Mouse (Mus musculus) adrenal gland, adult 18-20 months (tissue): Measurements from ENCODE around the gene Bbc3. TPM values are rescaled to one million over a fixed set of nuclear protein-coding genes. Genes with fewer than 3 reads are reported as not detected.

Experiments
- total RNA-seq, 2 experiments: library from RNA; stranded (reverse); gene quantifications; 1 replicate in 1 of 2; 2 replicates in 1 of 2; pipeline ENCODE4 v1.2.3; 2021

Gene Bbc3
- total RNA-seq, 2 experiments from 2014 or later, result 5.2 to 6.0 TPM

Other genes starting within 250 kb of the Bbc3 start
- not detected for gene Zfp541, start 246.6 kb upstream of the Bbc3 start, total RNA-seq
- gene Napa, start 209.9 kb upstream of the Bbc3 start, total RNA-seq, result 100 to 1,000 TPM; 160 to 178 TPM
- 10 to 100 TPM; 19.6 to 20.7 TPM for gene Kptn, start 188.5 kb upstream of the Bbc3 start, total RNA-seq
- gene Slc8a2, start 178.6 kb upstream of the Bbc3 start, total RNA-seq, result 1 to 10 TPM; 2.0 to 2.5 TPM
- gene Meis3, start 133.3 kb upstream of the Bbc3 start, total RNA-seq, result 10 to 100 TPM; 12.1 to 14.3 TPM
- 10 to 100 TPM; 10.8 to 11.4 TPM for gene Dhx34, start 86.4 kb upstream of the Bbc3 start, total RNA-seq
- under 1 TPM; 0.46 to 0.83 TPM for gene C5ar2, start 64.2 kb upstream of the Bbc3 start, total RNA-seq
- gene C5ar1, start 48.9 kb upstream of the Bbc3 start, total RNA-seq, result 10 to 100 TPM in 1 of 2 experiments, 1 to 10 TPM in 1; 7.0 to 13.1 TPM
- 10 to 100 TPM; 21.1 to 21.8 TPM for gene Inafm1, start 34.8 kb upstream of the Bbc3 start, total RNA-seq
- 10 to 100 TPM; 52.2 to 59.2 TPM for gene Ccdc9, start 21.6 kb upstream of the Bbc3 start, total RNA-seq
- 10 to 100 TPM; 57.0 to 61.8 TPM for gene Sae1, start 79.4 kb downstream of the Bbc3 start, total RNA-seq
- gene Zc3h4, start 92.5 kb downstream of the Bbc3 start, total RNA-seq, result 10 to 100 TPM; 32.8 to 39.4 TPM
- 10 to 100 TPM; 60.1 to 61.7 TPM for gene Tmem160, start 144.4 kb downstream of the Bbc3 start, total RNA-seq
- not detected for gene Npas1, start 169.3 kb downstream of the Bbc3 start, total RNA-seq